Mouse (Mus musculus) lung, postnatal 4 days (tissue): Measurements from ENCODE around the gene Ajap1.

Experiments used
- DNase-seq, 2 experiments: peaks; one replicate each; pipeline ENCODE4 v3.0.0; 2021

Ajap1 gene

GRCm38 (mm10) chr4:153451516-153451915, 31.1 kb downstream of the Ajap1 start:
- no peak for DNase-seq

DNA sequence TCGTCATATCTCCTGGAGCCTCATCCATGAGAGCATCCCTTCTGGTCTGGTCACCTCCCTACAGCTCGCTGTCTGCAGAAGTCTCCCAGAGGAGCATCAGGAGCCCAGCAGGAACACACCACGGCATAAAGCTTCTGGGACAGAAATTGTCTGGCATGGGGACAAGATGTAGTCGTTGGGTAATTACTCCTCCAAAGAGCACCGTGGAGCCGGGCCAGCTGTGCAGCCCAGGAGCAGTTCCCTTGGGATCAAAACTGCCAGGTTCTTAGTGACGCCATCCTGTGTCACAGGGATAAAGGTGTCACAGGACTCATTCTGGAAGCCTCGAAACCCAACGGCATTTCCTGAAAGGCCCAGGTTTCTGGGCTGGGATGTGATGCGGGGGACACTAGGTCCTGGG, 40.1 kb downstream of the Ajap1 start:
- DNase-seq: no peak

DNA sequence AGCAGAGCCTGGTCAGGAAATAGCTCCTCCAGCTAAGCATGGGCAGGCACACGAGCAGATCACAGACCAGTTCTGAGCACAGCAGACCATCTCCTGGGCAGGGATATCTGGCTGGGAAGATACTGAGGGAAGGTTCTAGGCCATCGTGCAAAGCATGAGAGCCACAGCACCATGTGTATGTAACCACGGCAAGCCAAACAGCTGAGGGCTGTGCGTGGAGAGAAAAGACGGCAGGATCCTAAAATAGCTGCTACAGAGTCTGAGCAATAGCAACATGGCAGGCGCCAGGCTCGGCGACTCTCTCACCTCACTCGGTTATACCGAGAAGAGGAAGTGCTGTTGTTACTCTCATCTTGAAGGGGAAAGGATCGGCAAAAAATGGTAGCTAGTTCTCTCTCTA, 42.7 kb downstream of the Ajap1 start:
- no peak for DNase-seq

DNA sequence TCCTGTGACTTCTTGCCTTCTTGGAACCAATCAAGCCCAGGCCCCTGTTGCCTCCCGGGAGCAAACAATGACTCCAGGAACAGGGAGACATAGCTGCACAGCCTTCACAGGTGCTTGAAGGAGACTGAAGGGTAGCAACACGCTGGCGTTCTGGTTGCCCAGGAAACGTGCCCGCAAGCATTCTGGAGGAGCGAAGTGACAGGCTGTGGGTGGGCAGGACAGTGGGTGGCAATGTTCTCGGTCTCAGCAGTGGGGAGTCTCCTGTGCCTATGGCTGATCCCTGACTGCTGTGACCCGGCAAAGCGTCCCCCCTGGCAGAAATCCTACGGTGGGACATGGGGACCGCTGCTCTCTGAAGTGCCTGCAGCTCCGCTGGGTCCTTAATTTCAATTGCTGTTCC, 43.6 kb downstream of the Ajap1 start:
- no peak for DNase-seq

DNA sequence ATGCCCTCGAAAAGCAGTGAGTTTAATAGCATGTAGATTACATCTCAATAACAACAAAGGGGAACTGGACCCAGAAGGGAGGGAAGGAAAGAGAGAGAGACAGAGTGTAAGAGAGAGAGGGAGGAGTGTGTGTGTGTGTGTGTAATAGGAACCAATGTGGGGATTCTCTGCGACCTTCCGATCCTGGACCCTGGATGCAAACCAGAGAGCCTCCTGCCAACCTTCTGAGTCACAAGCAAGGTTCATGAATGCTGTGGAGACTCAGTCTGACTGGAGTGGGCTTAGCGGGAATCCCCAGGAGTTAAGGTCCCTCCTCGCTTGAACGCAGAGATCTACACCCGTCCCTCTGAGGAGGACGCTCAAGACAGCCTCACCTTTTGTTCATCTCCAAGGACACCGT, 45.4 kb downstream of the Ajap1 start:
- DNase-seq: no peak

DNA sequence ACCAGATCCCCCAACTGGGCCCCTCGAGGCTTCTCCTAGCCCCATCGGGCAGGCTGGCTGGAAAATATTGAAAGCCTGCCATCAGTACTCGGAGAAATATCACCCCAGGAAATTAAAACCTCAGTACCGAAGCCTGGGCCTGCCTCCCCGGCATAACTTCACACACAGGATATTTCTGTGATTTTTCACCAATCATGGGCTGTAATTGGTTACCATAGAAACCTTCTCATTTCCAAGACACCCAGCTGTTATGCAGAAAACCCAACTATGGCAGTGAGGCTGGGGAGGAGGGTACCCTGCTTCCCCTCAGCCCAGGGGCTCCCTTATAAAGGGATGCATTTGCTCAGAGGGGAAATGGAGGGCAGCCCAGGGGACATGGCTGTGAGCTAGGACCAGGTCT, 46.7 kb downstream of the Ajap1 start:
- DNase-seq: no peak

GRCm38 (mm10) chr4:153429971-153430370, 52.6 kb downstream of the Ajap1 start:
- no peak for DNase-seq

- DNase-seq: no peak
Measured at GRCm38 (mm10) chr4:153425961-153426656, 56.5 kb downstream of the Ajap1 start.

DNA sequence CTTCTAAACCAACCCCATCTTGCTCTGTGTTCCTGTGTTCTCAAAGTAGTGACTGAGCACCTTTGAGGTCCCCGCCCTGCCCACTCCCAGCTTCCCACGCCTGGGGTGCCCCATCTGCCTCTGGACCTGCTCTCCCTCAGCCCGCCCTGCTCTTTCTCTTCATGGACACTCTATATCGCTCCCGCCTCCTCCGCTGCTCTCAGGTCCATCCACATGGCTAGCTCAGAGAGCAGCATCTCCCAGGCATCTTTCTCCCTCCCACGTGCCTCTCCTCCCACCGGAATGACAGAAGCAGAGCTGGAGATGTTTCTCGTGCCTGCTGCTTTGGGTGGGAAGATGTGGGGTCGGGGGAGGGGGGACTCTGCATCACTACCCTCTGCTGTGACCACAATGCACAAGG, 58.3 kb downstream of the Ajap1 start:
- DNase-seq: no peak

GRCm38 (mm10) chr4:153417926-153418325, 64.7 kb downstream of the Ajap1 start:
- DNase-seq: no peak

DNA sequence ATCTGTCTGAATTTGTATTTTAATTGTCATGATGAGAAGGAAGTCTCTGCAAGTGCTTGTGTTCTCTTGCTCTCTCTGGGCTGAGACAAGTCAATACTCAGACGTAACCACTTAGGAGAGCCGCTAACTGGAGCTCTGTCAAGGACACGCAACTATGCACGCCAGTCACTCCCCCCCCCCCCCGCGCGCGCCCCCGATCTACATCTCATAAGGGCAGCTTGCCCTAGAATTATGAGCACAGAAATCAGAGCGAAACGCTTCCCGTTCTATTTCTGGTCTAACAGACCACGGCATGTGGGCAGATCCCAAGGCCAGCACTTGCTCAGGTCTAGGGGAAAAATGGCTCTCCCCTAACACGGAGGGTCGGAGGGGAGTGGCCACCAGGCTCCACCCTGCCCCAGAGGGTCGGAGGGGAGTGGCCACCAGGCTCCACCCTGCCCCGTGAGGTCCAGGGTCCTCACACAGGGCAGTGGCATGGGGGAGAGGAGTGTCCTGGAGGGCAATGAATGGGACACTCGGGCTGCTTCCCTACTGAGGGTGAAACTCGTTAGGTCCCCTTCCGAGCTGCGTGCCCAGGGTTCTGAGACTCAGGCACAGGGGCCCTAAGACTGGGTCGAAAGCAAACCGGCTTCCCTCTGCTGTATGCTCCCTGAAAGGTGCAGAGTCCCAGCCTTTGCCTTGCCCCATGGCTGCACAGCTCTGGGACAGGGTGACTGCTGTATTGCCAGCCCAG, 65.3 kb downstream of the Ajap1 start:
- DNase-seq: no peak

DNA sequence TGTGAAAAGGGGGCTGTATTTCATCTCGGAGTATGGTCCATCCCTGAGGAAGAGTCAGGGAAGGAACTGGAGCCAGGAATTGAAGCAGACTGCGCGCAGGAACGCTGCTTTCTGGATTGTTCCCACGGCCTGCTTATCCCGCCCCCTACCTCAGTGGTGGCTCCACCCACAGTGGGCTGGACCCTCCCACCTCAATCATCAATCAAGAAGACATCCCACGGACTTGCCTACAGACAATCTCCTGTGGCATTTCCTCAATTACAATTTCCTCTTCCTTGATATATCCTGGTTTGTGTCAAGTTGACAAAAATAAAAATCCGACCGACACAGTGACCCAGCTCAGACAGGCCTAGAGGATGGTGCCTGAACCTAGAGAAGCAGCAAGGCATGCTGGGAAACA, 66.5 kb downstream of the Ajap1 start:
- DNase-seq: no peak

DNA sequence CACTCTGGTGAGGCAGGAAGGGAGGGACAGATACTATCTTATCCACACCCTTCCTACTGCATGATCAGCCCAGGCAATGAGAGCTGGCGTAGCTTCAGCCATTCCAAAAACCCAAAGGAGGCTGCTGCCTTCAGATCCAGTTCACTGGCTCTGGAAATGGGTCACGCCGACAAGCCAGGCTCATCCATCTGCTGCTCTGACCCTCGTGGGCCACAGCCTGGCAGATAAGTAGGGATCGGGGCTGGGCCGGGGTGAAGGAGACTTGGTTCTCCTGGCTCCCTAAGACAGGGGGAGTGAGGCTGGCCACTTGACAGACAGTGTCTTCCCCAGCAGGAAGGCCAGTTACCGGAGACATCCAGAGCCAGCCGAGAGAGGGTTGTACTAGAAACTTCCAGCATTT, 84.2 kb downstream of the Ajap1 start:
- no peak for DNase-seq

DNA sequence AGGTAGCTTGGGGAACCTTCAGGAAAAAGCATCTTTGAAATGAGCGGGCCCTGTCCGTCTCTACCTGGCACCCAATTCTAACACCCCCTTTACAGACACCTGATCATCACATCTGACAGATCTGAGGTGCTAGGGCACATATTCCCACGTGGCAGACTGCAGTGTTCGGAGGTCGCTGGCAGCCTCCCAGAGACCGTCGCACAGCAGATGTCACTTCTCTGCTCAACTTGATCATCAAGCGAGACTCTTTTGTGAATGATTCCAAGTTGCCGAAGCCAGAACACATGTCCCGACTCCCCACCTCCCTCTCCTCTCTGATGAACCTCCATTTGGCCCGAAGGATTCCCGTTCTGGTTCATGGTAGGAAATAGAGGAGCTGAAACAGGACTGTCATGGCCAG, 95.1 kb downstream of the Ajap1 start:
- no peak for DNase-seq

GRCm38 (mm10) chr4:153381433-153381832, 101.2 kb downstream of the Ajap1 start:
- no peak for DNase-seq

DNA sequence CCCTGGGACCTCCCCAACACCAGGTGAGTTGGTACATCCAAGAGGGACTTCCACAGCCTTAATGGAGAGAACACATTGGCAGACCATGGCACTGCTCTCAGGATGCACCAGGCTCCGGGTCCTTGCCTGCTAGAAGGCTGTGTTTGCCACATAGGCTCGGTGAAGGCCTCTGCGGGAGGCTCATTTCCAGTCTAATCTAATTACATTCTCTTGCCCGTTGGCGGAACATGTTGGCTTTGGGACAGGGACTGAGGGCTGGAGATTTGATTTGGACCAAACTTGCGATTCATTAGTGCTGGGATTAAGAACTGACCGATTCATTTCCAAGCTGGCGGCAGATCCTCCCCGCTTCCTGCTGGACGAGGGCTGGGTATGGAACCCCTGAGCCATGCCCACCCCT, 101.7 kb downstream of the Ajap1 start:
- no peak for DNase-seq

DNA sequence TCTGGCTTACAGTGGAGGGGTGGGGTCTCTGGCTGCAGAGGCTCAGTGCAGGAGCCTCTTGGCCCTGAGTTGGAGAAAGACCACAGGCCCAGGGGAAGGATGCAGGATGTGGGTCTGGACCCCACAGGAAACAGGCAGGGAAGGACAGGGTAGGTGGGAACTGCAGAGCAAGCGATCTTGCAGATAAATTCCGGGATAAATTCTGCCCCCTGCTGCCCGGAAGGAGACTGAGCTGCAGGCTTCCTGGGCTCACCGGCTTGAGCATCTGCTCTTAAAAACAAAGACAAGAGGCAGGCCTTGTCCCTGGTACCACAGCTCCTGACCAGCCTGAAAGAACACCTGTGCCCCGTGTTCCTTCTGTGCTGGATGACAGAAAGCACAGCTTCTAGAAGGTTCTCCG, 104.6 kb downstream of the Ajap1 start:
- DNase-seq: peak in 1 of 2 experiments; percentile 12

- no peak for DNase-seq
Measured at GRCm38 (mm10) chr4:153374233-153374632, 108.4 kb downstream of the Ajap1 start.

DNA sequence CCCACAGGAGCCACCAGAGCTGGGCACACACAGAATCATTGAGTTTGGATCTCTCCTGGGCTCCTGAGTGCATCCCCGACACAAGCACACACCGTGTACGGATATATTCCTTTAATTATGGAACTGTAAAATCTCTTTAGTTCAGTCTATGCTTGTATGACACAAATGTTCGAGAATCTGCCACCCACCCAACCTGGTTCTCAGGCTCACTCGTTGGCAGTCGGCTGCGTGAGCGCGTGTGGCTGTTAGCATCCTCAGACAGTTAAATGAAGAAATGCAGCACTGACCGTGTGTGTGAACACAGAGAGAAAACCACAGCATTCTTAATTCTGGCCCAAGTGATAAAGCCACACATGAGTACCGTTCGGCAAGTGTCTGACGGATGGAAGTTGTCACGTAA, 109.5 kb downstream of the Ajap1 start:
- DNase-seq: no peak

GRCm38 (mm10) chr4:153368620-153369159, 113.9 kb downstream of the Ajap1 start:
- DNase-seq: no peak

DNA sequence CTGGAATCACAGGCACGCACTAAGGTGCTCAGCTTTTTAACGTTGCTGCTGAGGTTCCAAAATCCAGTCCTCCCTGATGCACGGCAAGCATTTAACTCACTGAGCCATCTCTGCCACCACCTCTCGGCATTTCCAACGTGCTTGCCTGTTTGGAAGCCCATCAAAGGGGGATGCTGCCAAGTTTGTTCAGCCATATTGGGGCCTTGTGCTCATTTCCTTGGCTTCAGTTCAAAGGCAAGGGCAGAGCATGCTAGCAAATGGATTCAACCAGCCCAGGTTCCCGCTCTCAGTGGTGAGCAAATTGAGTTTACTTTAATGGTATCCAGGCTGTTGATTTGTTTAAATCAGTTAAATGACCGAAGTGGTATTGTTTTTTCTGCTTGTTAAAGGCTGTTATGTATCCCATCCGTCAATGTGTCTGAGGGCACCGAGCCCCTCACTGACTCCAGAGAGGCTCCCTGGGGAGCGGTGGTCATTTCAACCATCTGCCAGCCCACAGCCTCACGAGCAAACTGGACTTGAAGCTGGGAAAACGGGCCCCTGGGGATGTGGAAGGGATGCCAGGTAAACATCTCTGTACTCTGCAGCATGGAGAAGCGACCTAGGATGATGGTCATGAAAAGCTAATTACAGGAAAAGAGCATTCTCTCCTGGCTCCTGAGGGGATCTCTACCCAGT, 121.6 kb downstream of the Ajap1 start:
- no peak for DNase-seq

DNA sequence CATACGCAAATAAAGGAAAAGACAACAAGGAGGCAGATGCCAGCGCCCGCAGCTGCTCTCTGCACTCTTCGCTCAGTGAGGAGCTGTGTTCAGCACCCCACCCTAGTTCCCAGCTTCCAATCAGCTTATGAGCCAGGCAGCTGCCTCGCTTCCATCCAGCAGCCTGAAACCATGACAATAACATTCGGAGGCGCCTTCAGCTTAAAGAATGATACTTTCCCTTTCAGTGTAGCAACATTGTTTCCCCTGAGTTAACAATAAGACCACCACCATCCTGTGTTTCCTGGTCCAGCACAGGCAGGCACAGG, 124.4 kb downstream of the Ajap1 start:
- no peak for DNase-seq

DNA sequence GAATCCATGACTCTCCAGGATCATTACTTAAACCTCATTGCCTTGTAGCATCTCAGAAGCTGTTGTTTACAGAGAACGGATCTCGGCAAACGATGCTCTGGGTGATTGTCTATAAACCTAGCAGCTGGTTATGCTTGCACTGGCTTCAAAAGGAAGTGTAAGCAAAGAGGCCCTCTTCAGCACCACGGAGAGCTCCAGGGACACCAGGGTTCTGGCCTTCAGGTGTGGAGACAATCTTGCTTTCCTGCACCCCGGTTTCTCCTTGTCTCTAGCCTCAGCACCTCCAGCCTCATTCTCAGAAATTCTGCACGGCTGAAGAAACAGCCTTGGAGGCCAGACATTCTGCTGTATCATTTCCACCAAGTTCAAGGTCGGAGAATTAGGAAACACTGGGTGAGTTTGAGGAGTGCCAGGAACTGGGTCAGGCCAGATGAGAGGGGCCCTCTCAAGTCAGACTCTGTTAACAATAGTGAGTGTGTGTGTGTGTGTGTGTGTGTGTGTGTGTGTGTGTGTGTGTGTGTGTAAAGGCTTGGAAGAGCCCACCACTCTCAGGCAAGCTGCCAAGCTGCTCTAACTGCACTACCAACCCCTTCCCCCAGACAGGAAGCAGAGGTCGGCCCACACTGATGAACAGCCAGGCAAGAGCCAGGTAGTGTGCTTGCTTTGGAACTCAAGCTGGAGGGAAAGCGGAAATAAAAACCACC, 124.9 kb downstream of the Ajap1 start:
- DNase-seq: peak in 1 of 2 experiments; percentile 14
